Mouse (Mus musculus) subcutaneous adipose tissue, adult 2 months (tissue): ENCODE data around the gene Gm13697. TPM values are rescaled to one million over a fixed set of nuclear protein-coding genes. Genes with fewer than 3 reads are reported as not detected.

Source experiments
- polyA plus RNA-seq: library from polyadenylated mRNA; depleted of rRNA; stranded (reverse); fragments of >200 nt; gene quantifications from 2 replicates; pipeline ENCODE4 v1.2.3, GENCODE M21; 2012; ENCODE audit warnings: low replicate concordance; rRNA removed

Gene Gm13697
- polyA plus RNA-seq, result not detected in 2 replicates

GRCm38 (mm10) chr2:83984443-83984842, at the start of gene Gm13697:
Gm13697 (plus strand) TSS chr2:83984743.

GRCm38 (mm10) chr2:83940931-83941361, 43.6 kb upstream of the Gm13697 start, which contains the start of gene Zswim2:
Zswim2 (minus strand) TSS chr2:83941228.

GRCm38 (mm10) chr2:83955393-83955792, 29.1 kb upstream of the Gm13697 start, which contains the start of gene Gm13698:
Gm13698 (plus strand) TSS chr2:83955693.

GRCm38 (mm10) chr2:83961203-83961602, 23.3 kb upstream of the Gm13697 start, which contains the start of gene Gm13693:
Gm13693 (plus strand) TSS chr2:83961503.

GRCm38 (mm10) chr2:83967013-83967412, 17.5 kb upstream of the Gm13697 start, which contains the start of gene Gm13695:
Gm13695 (plus strand) TSS chr2:83967313.

GRCm38 (mm10) chr2:83972823-83973222, 11.7 kb upstream of the Gm13697 start, which contains the start of gene Gm13696:
Gm13696 (plus strand) TSS chr2:83973123.

GRCm38 (mm10) chr2:83978633-83979032, 5.9 kb upstream of the Gm13697 start, which contains the start of gene Gm13694:
Gm13694 (plus strand) TSS chr2:83978933.

GRCm38 (mm10) chr2:83990253-83990652, 5.7 kb downstream of the Gm13697 start, which contains the start of gene Gm13691:
Gm13691 (plus strand) TSS chr2:83990553.

Other genes starting within 250 kb of the Gm13697 start
- 1.1 and 3.3 TPM in 2 replicates for gene Fam171b, start 172.1 kb upstream of the Gm13697 start, polyA plus RNA-seq
- not detected in 2 replicates for gene Zswim2, start 43.5 kb upstream of the Gm13697 start, polyA plus RNA-seq
- not detected in 2 replicates for gene Gm13698, start 29.1 kb upstream of the Gm13697 start, polyA plus RNA-seq
- not detected in 2 replicates for gene Gm13693, start 23.2 kb upstream of the Gm13697 start, polyA plus RNA-seq
- not detected in 2 replicates for gene Gm13695, start 17.4 kb upstream of the Gm13697 start, polyA plus RNA-seq
- gene Gm13696, start 11.6 kb upstream of the Gm13697 start, polyA plus RNA-seq, result not detected in 2 replicates
- not detected in 2 replicates for gene Gm13694, start 5.8 kb upstream of the Gm13697 start, polyA plus RNA-seq
- not detected in 2 replicates for gene Gm13691, start 5.8 kb downstream of the Gm13697 start, polyA plus RNA-seq